Mouse (Mus musculus) ES-Bruce4 (cell line): ENCODE data around the gene Sept1.

Experiments used
- CTCF ChIP-seq: IDR thresholded peaks from one replicate; pipeline ENCODE4 v1.8.1; 2011; ENCODE audit warnings: low read depth, low read length
- EP300 ChIP-seq: IDR thresholded peaks from 2 replicates; pipeline ENCODE4 v1.6.1; 2011; ENCODE audit warnings: low read depth, low read length; ENCODE audit not compliant: insufficient read depth
- POLR2A ChIP-seq: IDR thresholded peaks from one replicate; pipeline ENCODE4 v1.8.1; 2011; ENCODE audit warnings: low read length; ENCODE audit not compliant: insufficient read depth

- TF ChIP-seq CTCF (no peak), POLR2A (peak; percentile 22), EP300 (peak; percentile 85)
Observed at GRCm38 (mm10) chr7:127232622-127233367, at the start of gene Sept1, which contains the start of gene Zfp553.
